Mouse (Mus musculus) embryo, embryonic 10 days (tissue): ENCODE measurements around the gene Ercc1.

Experiments used
- DNase-seq: peaks from one replicate; pipeline ENCODE4 v3.0.0-alpha.2; 2015; ENCODE audit warnings: low spot score

Gene Ercc1

DNA sequence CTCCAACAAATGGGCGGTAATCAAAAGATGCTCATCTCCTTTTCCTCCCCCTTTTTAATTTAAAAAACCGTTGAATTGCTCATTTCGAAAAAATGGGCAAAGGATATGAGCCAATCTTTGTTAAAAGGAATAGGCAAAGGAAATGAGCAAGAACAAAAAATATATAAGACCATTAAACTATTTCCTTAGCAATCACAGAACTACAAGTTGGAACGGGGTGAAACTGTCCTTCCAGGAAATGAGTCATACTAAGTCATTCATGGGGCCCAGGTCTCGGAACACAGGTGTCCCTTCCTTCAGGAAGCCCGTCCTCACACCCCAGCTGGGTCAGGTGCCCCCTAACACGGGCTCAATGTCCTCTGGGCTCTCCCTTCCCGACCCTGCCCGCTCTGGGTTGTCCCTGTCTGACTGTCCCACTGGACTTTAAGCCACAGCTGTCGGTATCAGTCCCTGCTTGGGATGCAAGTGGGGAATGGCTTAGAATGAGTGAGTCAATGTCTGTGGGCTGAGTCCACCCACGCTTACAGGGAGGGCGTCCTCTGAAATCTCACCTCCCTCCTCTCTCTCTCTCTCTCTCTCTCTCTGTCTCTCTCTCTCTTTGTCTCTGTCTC lies at the start of gene Ercc1:
Gene Ercc1, plus strand, starts transcription at position 542 of the 611 bp plus-strand sequence.
- DNase-seq, result no peak

DNA sequence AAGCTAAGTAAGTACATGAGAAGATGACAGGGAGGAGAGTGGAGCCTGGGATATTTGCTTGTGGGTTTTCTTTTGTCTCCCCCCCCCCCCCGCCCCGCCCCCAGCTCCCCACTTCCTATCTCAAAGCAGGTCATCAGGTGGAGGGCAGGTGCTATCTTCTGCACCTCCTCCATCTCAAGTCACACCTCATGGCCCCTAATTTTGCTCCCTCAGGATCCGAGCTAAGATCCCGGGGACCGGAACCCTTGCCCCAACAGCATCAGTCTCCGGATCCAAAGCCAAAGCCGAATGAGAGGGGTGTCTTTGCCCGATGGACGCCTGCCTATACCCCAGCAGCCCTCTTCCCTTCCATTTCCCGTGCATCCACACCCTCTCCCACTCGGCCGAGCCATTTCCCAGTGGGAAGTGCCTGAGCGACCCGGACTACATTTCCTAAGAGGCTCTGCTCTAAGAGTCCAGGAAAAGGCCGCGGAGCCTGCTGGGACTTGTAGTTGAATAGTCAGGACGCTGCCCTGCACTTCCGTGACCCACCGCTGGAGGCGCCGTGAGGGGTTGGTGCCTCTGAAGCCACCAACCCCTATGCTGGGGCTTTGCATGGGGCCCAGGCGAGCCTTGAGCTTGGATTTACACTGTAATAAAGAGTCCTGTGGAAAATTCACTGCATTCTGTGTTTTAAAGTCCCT lies 48.9 kb upstream of the Ercc1 start:
- DNase-seq, result peak; percentile 97

DNA sequence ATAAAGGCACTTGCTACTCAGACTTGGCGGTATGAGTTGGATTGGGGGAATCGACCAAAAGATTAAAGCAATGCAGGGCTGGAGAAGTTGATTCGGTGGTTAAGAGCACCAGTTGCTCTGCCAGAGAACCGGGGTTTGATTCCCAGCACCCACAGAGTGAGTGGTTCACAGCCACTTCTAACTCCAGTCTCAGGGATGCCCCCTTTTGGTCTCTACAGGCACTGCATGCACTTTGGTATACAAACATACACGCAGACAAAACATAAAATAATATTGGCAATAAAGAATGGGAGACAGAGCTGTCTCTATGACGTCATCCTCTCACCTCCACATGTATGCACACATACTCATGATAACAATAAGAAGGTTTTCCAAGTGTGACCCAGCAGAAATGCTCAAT lies 47.5 kb upstream of the Ercc1 start:
- no peak for DNase-seq

DNA sequence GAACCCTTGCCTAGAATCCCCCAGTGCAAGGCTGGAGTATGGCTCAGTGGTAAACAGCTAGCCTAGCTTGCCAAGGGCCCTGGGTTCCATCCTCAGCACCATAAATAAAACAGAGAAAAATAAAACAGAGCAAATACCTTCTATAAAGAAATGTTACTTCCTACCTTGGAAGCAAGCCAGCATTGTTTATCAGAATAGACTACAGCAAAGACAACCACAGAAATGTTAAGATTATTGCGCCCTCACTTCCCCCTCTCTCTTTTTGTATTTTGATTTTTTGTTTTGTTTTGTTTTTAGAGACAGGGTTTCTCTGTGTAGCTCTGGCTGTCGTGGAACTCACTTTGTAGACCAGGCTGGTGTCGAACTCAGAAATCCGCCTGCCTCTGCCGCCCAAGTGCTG lies 46.8 kb upstream of the Ercc1 start:
- DNase-seq, result no peak

DNA sequence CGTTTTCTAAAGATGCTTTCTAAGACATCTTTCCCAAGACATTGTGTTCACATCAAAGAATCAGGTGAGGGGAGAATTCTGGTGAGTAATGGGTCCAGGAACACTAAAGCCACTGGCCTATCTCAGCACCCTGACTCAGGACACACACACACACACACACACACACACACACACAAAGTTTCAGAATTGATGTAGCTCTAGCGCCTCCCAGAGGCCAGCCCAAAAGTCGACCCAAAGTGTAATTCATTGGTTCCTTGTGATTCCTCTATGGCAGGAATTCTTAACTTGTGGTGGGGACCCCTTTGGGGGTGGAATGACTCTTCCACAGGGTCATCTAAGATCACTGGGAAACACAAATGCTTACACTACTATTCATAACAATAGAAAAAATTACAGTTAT lies 45.4 kb upstream of the Ercc1 start:
- DNase-seq, result peak; percentile 47

DNA sequence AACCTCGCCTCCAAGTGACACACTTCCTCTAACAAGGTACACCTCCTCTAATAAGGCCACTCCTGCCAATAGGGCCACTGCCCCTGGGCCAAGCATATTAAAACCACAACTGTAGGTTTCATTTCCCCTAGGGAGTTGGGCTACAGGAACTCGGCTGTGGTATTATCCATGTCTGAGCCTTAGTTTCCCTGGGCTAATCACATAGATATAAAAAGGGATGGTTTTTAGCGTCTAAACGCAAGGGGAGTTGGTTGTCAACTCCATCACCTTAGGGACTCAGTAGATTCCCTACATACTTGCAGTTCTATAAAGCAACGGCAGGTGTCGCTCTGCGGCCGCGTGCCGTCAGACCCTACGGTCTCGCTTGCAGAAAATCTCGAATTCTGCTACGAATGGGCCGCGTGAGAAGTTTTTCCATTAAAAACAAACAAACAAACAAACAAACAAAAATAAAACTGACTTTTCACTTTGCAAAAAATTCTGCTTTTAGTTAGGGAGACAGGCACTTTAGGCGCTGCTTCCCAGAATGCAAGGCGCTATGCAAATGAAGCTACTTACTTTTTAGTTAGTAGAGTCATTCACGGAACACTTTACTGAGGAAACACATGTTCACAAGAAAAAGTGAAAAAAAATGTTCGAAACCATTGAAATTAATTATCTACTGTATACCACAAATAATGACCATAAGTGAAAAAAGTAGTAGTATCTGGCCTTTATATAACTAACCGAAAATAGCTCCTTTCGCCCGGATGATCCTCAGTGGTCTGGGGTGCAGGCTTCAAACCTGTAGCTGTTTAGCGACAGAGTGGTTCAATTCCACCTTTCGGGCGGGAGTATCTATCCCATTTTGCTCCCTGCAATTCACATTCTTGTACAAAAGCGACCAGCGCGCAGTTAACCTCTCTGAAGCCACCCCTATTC lies 43.8 kb upstream of the Ercc1 start:
- peak; percentile 91 for DNase-seq

DNA sequence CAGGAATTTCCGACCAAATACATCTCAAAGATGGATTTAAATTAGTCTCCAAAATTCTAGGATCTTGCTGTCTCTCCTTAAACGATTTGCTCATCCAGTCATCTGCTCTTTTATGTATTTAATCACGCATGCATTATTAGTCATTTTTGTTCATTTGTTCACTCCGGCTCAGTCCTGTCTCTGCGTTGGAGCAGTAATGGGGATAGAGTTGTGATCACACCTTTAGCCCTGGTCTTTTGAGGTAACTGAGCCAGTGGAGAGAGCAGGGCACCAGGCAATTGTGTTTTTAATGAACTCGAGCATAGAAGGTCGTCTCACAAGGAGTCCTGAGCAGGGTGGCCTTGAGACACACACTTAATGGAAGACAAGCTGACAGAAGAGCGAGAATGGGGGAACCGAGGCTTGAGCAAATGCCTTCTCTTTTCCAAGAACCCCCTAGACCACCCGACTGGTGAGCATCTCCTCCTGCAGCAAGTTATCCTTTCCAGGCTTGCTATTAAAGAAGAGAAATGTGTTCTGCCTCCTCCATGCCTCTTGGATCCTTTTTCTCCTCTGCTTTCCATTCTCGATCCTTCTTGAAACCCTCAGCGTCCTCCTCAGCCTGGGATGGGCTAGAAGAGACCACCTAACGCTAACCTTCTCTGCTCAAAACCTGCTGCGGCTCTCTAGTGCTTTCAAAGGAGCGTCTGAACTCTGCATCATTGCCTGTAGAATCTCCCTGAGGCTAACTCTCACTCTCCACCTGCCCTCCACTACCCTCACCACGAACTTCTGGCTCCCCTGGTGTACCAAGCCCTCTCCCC lies 42.9 kb upstream of the Ercc1 start:
- no peak for DNase-seq

DNA sequence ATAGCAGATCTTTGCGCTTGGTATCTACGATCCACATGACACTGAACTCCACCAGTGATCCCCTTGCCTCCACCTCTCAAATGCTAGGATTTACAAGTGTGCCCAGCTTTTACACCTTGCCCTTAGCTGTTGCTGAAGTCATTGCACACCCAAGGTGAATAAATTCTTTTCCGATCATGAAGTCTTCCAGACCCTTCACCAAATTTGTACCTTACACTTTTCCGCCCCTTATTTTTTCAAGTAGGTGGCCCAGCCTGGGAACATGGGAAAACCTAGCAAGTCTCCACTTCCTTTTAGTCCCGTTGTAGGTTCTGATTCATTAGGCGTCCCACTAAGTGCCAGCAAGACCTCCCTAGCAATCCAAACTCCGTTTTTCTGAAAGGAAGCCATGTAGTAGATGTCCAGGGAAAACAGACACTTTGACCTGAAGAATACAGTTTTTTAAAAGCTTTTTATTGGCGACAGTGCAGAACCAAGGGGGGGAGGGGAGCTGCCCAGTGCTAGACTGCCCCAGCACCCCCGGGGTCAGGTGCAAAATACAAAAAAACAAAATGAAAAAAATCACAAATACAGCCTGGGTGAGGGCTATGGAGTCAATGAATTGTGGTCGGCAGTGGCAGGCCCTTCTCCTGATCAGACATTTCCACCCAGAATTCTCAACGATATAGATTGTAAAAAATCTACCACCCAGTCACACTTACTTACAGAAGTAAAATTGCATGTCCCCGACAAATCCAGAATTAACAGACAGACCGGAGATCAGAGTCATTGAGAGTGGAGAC lies 42.1 kb upstream of the Ercc1 start:
- no peak for DNase-seq

DNA sequence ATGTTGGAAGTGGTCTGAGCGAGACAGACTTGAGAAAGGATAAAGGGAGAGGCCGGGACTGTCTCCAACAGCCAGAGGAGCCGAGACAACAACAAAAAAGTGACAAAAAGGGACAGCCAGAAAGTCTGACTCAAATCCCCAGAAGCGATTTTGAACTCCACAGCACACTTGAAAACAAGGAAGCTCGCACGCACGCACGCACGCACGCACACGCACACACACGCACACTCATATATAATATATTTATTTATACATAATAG lies 41.6 kb upstream of the Ercc1 start:
- no peak for DNase-seq

DNA sequence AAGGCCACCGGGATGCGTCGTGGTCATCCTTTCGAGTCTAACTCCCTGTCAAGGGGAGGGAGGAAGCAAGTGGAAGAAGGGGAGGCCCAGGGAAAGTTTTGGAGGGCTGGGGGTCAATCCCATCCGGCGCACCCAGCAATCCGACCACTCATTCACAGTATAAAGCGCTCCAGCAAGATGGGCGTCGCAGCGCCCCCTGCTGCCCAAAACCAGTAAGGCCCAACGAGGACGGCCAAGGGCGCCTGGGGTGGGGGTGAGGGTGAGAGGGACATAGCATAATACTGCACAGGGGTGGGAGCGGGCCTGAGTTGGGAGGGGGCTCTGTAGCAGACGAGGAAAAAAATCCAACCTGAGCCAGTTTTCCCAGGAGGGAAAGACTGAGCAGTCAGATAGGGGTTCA lies 40.8 kb upstream of the Ercc1 start:
- peak; percentile 85 for DNase-seq

DNA sequence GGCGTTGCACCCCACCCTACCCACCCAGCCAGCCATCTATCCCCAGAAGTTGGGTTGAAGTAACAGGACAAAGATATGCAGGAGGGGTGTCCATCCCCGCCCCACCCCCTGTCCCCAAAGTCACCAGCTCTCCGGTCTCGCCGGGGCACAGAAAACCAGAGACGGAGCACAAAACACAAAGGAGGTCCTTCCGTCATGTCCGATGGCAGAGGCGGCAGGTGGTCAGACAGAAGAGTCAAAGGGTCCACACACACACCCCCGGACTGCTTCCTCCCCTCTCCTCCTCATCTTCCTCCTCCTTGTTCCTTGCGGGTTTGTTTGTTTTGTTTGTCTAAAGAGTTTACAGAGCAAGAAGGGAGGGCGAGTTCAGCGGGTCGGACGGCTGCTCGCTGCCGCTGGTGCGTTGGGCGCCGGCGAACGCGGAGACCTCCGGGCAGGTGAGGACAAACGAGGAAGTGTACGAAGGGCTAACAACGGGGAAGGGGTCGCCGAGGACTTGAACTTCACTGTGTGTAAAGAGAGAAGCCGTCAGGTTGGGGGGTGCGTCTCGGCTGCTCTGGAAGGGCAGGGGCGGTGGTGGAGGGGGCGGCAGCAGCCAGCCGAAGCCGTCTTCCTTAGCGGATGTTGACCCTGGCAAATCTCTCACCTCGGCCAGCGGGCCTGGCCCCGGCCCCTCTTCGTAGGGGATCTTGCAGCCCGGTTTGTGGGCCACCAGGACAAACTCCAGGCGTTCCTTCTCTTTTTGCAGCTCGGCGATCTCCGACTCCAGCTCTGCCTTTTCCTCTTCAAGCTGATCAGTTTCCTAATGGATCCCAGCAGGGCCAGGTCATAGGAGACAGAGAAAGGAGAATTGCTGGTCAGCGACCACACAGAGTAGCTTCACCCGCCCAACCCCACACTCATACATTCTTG lies 39.8 kb upstream of the Ercc1 start:
- no peak for DNase-seq

DNA sequence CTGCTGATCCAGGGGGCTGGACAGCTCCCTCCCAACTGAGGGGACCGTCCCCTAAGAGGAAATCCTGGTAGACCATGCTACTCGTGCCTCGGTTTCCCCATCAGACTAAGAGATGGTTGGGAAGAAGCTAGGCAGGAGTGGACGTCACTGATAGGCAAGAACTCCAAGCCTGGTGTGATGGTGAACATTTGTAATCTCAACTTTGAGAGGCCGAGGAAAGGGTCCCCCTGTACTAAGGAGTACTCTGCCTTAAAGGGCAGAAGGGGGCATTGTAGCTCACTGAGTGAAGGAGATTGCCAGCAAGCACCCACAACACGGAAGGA lies 39.2 kb upstream of the Ercc1 start:
- no peak for DNase-seq

DNA sequence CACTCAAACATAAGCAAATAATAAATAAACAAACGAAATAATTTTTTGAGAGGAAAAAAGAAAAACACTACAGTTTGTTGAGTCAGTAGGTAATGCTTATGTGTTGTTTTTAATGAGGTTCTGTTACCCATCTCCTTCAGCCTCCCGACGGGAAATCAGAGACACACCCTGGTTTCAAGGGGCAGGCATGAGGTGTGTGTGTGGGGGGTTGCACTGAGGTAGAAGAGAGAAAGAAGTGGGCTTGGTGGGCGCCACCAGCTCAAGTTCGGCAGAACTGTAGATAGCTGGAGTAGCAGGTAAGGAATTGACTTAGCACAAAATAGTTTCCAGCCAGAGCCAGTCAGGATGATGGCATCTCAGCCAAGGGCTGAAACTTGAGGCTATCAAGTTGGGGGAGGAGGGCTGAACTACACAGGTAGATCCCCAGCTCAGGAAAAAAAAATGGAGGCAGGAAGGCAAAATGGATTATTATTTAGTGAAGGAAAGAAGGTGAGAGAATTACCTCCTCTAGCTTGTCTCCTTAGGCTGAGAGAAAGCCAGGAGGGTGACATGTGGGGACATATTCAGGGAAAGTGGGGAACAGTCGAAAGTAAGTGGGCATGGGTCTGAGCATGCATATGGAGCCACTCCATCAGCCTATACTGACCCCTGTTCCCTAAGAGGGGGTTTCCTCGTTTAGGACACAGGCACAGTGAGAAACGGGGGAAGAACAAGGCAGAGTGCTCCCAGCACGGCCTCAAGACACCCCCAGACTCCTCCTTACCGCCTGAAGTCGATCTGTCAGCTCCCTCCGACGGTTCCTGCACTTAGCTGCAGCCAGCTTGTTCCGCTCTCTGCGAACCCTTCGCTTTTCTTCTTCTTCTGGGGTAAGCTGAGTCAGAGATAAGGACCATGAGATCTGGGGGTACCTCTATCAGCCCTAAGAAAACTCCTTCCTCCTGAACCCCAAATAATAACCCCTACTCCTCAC lies 38.5 kb upstream of the Ercc1 start:
- no peak for DNase-seq

DNA sequence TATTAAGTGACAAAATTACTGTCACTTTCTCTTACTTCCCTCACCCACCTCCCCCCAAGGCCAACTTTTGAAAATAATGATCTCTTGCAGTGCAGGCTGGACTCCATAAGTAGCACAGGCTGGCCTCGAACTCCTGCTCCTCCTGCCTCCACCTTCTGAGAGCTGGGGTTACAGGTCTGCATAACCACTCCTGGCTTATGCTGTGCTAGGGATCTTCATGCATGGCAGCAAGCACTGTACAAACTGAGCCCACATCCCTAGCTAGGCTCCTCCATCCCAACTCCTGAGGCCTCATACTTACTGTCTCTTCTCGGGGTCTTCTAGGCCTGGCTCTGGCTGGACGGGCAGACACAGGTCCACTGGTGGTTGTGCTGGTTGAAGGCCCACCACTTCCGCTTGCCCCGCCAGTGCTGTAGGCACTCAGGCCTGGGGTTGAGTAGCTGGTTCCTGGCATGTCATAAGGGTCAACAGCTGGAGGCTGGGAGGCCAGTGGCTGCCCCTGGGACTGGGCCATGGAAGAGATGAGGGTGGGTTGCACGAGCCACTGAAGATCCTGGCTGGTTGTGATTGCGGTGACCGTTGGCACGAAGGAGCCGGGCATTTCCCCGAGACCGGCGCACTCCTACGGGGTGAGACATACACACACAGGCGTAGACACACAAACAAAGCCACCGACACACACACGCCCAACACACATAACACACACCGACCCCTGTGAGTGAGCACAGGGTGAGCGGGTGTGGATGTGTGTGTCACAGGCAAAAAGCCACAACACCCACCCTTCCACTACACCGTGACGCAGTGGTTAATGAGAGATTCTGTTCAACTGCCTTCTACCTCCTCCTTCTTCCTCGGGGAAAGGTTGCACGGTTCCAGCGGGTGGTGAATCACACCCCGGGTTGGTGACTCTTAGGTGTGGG lies 37.5 kb upstream of the Ercc1 start:
- DNase-seq, result no peak

DNA sequence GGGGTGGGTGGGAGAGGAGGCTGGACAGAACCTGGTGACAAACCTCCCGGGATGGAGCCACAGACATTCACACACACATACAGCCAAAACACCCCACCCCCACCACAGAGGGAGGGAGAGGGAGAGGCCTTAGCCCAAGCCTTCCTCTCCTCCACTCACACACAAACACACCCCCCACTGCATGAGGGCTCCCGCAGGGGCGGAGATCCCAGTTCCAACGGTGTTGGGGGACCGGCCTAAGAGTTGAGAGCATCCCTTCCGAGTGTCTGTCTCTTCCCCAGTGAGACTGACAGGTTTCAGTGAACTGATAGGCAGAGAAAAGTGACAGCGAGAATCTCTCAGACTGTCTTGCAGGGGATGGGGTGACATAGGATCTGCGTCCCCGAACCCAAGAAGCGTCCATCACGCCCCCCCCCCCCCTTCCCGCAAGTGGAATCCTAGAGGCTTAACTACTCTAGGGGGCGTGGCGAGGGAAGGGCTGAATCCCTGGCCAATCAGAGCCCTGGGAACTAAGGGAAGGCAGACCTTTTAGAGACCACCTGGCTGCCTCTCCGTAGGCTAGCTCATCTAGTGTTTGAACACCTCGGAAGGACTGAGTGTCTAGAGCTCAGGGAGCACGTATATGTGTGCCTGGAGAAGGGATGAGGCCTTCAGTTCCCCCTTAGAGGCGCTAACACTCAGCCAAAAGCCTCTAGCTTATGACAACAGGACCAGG lies 36.7 kb upstream of the Ercc1 start:
- peak; percentile 87 for DNase-seq

DNA sequence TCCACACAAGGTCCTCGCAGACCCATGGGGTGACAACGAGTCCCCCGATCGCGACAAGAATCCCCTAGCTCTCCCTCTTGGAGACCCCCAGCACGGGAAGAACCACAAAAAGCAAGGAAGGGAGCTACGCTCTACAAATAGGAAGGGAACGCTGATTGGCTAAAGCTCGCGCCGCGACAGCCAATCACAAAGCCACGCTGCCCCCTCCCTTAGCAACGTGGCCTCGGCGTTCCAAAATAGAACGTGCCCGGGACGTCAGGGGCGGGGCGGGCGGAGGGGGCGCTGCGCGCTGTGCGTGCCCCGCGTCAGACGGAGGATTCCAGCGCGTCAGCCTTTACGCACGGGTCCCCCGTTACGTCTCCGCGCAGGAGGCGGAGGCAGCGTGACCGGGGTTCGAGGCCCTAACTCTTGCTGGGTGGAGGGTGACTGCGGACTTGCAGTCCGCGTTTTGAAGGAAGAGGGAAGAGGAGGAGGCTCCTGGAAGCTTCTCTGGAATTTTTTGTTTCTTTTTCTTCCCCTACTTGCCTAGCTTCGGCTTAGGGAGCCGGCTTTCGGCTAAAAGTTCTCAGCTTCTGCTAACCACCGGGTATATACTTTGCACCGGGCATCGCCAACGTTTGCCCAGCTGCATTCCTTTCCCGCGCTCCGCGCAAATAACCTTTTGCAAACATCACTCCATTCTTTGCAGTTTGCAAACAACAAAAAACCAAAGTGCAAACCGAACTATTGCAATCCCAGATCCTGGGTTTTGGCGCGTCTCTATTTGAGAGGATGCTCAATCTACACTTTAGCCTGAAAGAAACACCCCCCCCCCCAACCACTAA lies 35.9 kb upstream of the Ercc1 start:
- peak; percentile 96 for DNase-seq
